Mouse (Mus musculus) heart, adult 18-20 months (tissue): ENCODE results near the gene Supt3. TPM values are rescaled to one million over a fixed set of nuclear protein-coding genes. Genes with fewer than 3 reads are reported as not detected.

Experiments used
- DNase-seq, 2 experiments: peaks; one replicate each; pipeline ENCODE4 v3.0.0; 2021 to 2022; ENCODE audit warnings: mixed read lengths in 1 of 2
- total RNA-seq, 2 experiments: library from RNA; stranded (reverse); gene quantifications; 2 replicates each; pipeline ENCODE4 v1.2.3; 2021

The Supt3 gene
- total RNA-seq, 2 experiments from 2014 or later: 16.4 to 18.4 TPM

DNA sequence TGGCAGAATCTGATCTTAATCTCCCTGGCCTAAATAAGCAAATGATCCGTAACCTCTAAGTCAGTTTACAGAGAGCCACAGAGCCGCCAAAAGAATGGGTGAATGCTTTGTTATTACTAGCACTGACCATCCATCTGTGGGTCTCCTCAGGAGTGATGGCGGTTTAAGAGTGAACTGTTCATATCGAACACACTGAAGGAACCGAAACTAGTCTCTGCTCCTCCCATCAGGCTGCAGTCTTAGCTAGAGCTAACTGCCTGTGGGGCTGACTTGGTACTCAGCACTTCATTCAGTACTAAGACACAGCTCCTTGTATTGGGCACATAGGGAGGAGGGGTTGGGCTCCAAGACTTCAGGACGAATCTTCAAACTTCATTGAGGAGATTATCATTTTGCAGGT is 280.8 kb downstream of the Supt3 start:
- DNase-seq: no peak

DNA sequence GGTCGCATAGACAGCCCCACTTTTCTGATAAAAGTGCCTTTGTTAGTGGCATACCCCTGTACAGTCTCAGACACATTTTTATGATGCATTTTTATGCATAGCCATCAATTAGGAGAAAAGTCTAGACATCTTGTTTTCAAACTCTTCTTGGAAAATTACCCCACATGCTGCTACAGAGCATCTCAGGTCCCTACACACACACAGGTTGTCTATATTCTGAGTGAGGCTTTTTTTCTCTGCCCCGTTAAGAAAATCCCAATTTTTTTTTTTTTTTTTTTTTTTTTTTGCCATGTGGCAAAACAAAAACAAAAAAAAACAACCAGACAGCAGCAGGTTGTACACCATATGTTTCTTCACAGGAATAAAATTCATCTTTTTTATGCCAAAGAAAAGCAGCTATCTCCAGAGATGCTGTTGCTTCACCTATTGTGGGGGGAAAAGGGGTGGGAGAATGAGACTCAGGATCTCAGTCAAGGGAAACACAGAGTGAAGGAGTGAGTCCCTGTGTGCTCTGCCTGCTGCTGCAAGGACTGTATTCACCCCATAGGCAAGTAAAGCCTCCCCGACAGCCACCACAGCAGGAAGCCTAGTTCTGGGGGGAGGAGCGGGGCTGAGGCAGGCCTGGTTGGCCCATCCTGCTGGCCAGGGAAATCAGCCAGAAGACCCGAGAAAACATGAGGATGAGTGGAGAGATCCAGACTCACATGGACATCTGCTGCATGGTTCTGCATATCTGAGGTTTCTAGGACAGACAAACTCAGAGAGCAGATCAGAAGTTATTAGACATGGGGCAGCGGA is 281.8 kb downstream of the Supt3 start:
- DNase-seq: no peak

- DNase-seq: no peak
These were observed 286.8 kb downstream of the Supt3 start for GRCm38 (mm10) chr17:45063776-45064175.

GRCm38 (mm10) chr17:45065465-45065864 is 288.5 kb downstream of the Supt3 start:
- DNase-seq: no peak

DNA sequence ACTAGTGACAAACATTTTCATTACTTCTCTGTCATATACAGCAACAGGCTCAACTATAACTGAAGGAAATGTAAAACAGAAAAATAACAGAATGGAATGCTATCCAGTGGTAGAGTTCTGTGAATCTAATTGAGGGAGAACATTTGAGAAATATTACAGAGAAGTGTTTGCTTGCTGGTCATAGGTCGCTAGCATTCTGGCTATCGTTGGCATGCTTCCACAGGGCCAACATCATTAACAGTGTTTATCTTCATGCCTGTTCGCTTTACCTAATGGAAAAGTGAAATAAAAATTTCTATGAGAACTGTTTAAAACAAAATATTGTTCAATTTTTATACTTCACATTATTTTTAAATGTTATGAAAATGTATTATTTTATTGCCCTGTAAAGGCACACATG is 290.5 kb downstream of the Supt3 start:
- DNase-seq: no peak

GRCm38 (mm10) chr17:45068321-45068720 is 291.4 kb downstream of the Supt3 start:
- DNase-seq: no peak

DNA sequence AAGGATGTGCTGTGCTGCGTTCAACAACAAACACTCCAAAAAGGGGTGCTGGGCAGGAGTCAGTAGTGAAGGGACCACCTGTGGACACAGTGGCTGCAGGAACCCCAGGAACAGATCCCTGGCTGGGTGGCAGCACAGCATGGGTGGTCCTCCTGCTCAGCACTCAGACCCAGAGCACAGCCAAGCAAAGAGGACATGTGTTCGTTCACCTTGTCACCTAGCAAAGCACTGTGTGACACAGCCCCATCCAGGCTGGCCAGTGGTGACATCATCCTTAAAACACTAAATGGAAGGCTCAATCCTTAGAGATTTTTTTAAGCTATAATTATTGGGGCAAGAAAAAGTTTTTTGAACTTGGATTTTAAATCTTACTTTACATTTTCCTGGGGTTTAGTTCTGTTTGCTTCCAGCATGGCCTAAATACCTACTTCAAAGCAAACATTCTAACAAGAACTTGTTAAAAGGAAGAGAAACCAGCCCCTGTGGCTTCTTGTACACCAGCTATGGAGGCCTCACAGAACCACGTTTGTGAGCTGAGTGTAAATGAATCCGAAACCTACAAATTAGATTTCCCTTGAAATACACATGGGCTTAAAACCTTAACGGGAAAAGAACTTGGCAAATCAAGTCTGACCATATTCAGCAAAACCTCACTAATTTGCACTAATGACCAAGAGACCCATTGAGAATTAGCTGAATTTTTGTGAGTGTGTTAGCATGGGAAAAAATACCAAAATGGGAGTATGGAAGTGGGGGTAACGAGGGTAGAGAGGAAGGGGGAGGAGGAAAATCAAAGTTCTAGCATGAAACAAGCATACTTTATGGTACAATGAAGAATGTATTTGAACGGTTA is 295.8 kb downstream of the Supt3 start:
- DNase-seq: no peak

DNA sequence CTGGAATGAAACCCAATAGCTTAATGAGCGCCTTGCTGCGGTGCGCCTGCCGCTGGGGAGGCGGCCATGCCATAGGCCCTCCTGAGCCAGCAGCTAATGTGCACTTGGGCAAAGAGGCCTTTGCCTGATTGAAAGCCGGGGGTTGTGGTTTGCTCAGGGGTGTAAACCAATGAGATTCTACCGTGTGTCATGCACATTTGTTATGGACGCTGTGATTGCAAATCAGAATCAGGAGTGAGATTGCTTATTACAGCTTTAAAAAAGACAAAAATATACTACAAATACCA is 296.3 kb downstream of the Supt3 start:
- DNase-seq: no peak

DNA sequence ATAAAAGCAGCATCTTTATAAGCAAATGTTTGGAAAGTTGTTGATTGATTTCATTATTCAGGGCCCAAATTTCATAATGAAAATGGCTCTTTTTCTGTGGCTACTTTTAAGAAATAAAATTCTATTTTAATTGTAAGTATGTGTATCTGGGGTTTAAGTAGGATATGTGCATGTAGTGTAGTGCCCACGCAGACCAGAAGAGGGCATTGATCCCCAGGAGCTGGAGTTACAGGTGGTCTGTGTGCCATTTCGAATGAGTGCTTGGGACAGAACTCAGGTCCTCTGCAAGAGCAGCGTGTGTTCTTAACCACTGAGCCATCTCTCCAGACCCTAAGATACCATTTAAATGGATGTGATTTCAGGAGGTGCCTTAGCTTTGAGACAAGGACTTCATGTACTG is 296.8 kb downstream of the Supt3 start:
- no peak for DNase-seq

DNA sequence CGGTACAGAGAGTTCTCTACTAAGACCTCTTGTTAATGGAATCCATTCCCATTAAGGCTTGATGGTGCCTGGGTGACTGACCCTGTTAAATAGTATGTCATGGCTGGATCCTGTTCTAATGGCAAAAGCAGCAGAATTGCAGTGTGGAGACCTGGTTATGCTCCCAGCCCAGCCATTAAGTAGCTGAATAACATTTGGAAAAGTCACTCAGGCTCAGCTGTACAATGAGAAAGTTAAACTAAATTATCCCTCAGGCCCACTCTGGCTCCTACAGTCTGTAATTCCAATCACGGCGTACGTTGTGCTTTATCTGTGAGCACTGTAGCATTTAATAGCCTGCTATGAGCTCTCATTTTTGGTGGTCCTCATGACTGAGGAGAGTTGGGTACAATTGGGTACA is 300.0 kb downstream of the Supt3 start:
- no peak for DNase-seq

DNA sequence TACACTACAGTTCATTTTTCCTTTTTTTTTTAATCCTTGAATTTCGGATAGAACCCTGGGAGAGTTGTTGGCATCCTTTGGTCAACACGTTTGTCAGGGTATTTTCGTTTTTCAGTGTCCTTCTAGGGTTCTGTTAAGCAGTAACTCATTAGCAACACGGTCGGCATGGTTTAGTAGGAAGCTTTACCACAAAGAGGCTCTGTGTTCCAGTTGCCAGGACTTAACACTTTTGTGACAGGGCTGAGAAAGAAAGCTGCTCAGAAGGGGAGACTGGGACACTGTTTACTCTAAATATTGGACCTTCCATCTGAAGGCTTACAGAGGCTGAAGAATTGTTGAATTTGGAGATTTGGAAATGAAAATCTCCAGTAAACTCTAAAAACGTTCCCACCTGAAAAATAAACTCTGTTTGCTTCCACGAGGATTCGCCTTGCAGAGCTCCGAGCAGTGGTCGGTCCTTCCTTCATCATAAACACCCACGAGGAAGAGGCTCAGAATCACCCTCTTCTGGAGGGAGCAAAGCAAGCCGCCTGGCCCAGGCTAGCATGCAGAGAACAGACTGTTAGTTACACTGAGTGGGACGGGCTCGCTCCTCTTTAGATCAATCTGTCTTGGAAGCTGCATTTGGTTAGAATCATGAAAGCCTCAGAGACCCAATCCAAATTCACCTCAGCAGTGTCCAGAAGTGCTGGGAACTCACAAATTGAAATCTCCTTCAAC is 301.1 kb downstream of the Supt3 start:
- DNase-seq: no peak

DNA sequence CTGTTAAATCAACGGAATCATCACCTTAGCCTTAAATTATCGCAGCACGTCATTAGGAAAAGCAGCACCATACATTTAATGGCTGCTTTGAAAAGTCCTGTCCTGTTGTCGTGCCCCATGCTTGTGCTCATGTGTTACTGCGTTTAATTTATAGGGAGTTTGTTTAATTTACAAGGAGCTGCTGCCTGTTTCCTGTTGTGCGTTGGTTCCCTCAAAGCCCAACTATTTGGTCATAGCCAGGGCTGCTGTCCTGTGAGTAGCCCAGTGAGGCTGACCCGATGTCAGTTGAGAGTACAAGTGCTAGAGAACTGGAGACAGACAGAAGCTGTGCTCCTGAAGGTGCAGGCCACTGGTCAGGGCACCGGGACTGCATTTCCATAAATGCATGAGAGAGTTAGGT is 304.6 kb downstream of the Supt3 start:
- DNase-seq: no peak

- no peak for DNase-seq
These were observed 305.1 kb downstream of the Supt3 start for GRCm38 (mm10) chr17:45081955-45082475.

- DNase-seq: no peak
These were observed 309.4 kb downstream of the Supt3 start for GRCm38 (mm10) chr17:45086361-45086760.

- DNase-seq: no peak
These were observed 310.1 kb downstream of the Supt3 start for GRCm38 (mm10) chr17:45087022-45087421.

GRCm38 (mm10) chr17:45101064-45101463 is 324.1 kb downstream of the Supt3 start:
- no peak for DNase-seq

GRCm38 (mm10) chr17:45115386-45115785 is 338.4 kb downstream of the Supt3 start:
- no peak for DNase-seq

GRCm38 (mm10) chr17:45118565-45119471 is 341.9 kb downstream of the Supt3 start:
- no peak for DNase-seq

GRCm38 (mm10) chr17:45119609-45120201 is 342.8 kb downstream of the Supt3 start:
- peak in 1 of 2 experiments; percentile 9 for DNase-seq

DNA sequence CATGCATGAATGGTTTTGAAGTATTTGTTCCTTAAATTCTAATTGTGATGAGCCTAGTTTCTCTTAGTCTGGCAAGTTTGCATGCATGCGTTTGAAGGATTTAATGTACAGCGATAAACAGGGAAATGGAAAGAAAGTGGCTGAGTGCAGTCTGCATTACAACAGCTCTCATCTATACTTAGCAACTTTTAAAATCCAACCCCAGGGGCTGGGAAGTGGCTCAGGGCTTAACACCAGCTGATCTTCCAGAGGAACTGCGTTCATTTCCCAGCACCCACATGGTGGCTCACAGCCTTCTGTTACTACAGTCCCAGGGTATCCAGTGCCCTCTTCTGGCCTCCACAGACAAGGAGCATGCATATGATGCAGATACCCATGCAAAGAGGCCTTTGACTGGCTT is 346.9 kb downstream of the Supt3 start:
- DNase-seq: no peak

GRCm38 (mm10) chr17:45128611-45129010 is 351.7 kb downstream of the Supt3 start:
- DNase-seq: no peak
